Mouse (Mus musculus) kidney, adult 8-10 months (tissue): ENCODE results near the gene 1700003F12Rik.

ENCODE experiments used
- DNase-seq, 2 experiments: peaks; one replicate each; pipeline ENCODE4 v3.0.0; 2022

Gene 1700003F12Rik

GRCm38 (mm10) chr2:154549886-154550189, 3.0 kb downstream of the 1700003F12Rik start:
- no peak for DNase-seq

- DNase-seq = no peak
Measured at GRCm38 (mm10) chr2:154550937-154551336, 4.1 kb downstream of the 1700003F12Rik start.

- DNase-seq = no peak
Measured at GRCm38 (mm10) chr2:154551476-154551875, 4.6 kb downstream of the 1700003F12Rik start, which contains the start of gene Actl10. Actl10 (plus strand) TSS chr2:154551776.

- DNase-seq = no peak
Measured at GRCm38 (mm10) chr2:154551927-154552326, 5.0 kb downstream of the 1700003F12Rik start.

- DNase-seq = peak; percentile 38 to 64
Measured at GRCm38 (mm10) chr2:154552424-154552907, 5.6 kb downstream of the 1700003F12Rik start.

GRCm38 (mm10) chr2:154555235-154555634, 8.3 kb downstream of the 1700003F12Rik start:
- DNase-seq = no peak

GRCm38 (mm10) chr2:154557184-154557832, 10.4 kb downstream of the 1700003F12Rik start:
- DNase-seq = no peak

GRCm38 (mm10) chr2:154558264-154559039, 11.6 kb downstream of the 1700003F12Rik start, which contains the start of gene Necab3:
Necab3 (minus strand) TSS chr2:154558890.
- DNase-seq = no peak

- DNase-seq = peak; percentile 78 to 83
Measured at GRCm38 (mm10) chr2:154563612-154564170, 16.8 kb downstream of the 1700003F12Rik start.

GRCm38 (mm10) chr2:154565562-154565961, 18.7 kb downstream of the 1700003F12Rik start:
- no peak for DNase-seq

- DNase-seq = peak; percentile 37 to 42
Measured at GRCm38 (mm10) chr2:154566641-154567040, 19.8 kb downstream of the 1700003F12Rik start.

GRCm38 (mm10) chr2:154567766-154568165, 20.9 kb downstream of the 1700003F12Rik start:
- peak in 1 of 2 experiments; percentile 25 for DNase-seq

- no peak for DNase-seq
Measured at GRCm38 (mm10) chr2:154568329-154569070, 21.6 kb downstream of the 1700003F12Rik start.

GRCm38 (mm10) chr2:154569071-154569748, 22.3 kb downstream of the 1700003F12Rik start:
- DNase-seq = peak in 1 of 2 experiments; percentile 43

GRCm38 (mm10) chr2:154569836-154570286, 23.0 kb downstream of the 1700003F12Rik start, which contains the start of gene E2f1:
E2f1 (minus strand) TSS chr2:154569892.
- peak; percentile 91 to 92 for DNase-seq

GRCm38 (mm10) chr2:154570666-154571065, 23.8 kb downstream of the 1700003F12Rik start:
- DNase-seq = no peak

GRCm38 (mm10) chr2:154571266-154571665, 24.4 kb downstream of the 1700003F12Rik start:
- DNase-seq = no peak

- DNase-seq = no peak
Measured at GRCm38 (mm10) chr2:154571976-154572375, 25.1 kb downstream of the 1700003F12Rik start.

- no peak for DNase-seq
Measured at GRCm38 (mm10) chr2:154572996-154573395, 26.1 kb downstream of the 1700003F12Rik start.

- no peak for DNase-seq
Measured at GRCm38 (mm10) chr2:154574271-154574670, 27.4 kb downstream of the 1700003F12Rik start.

GRCm38 (mm10) chr2:154576876-154577743, 30.2 kb downstream of the 1700003F12Rik start:
- DNase-seq = no peak
